Mouse (Mus musculus) testis, adult 2 months (tissue): ENCODE measurements at regions not wholly inside any gene's neighbourhood (a gene's known extent, or its start where the extent isn't known, plus 50 kb on each side); places are given as distances from the start of the nearest gene placed in this dataset.

ENCODE experiments used
- CTCF ChIP-seq: fragments of 200-500 bp; IDR thresholded peaks from 2 replicates; pipeline ENCODE4 v1.5.1; 2012; ENCODE audit warnings: low read depth, mild to moderate bottlenecking, inconsistent platforms, low read length, moderate library complexity; ENCODE audit not compliant: control insufficient read depth, insufficient read depth, insufficient replicate concordance
- POLR2A ChIP-seq: fragments of 200-500 bp; IDR thresholded peaks from 2 replicates; pipeline ENCODE4 v1.6.1; 2012; ENCODE audit warnings: low read depth, mild to moderate bottlenecking, inconsistent platforms, low read length, moderate library complexity; ENCODE audit not compliant: control insufficient read depth

DNA sequence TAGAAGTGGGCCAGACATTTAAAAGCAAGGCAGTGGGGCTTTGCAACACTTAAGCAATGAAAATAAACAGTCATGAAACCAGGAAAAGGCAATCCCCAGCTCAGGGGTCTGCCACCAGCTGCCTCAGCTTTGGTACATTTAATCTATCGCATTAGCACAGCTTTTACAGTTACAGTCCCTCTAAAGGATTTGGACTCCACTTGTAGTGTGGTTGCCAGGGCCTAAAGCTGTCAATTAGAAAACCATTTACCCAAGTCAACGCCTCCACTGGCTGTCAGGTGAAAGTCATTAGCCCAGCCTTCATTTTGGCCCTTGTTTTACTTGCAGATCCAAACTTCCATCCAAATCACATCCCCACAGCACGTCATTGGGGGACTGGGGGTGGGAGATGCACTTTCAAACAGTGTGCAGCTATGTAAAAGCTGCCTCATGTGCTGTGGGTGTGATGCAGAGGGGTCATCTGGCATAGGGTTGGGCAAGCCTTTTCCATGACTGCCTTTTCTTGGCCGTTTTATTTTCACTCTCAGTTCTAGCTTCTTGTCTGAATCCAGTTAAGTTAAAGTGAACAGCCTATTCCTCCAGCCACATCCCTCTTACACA is 664.9 kb upstream of the 2610301B20Rik start:
- TF ChIP-seq CTCF = no peak
- no peak for TF ChIP-seq POLR2A
